Mouse (Mus musculus) embryonic facial prominence, embryonic 13.5 days (tissue): ENCODE data around the gene Hexa. TPM values are rescaled to one million over a fixed set of nuclear protein-coding genes. Genes with fewer than 3 reads are reported as not detected.

Source experiments
- ATAC-seq: fragments of 200-750 bp; cut with Nextera tagmentation; 2 replicates; pipeline ENCODE4 v1.8.0; 2017; ENCODE audit warnings: low read depth; ENCODE audit not compliant: insufficient number of reproducible peaks, insufficient read depth, low FRiP score, low TSS enrichment
- H3K27ac ChIP-seq: fragments of 300-500 bp; sonication (generic); 2 replicates; pipeline ENCODE4 v1.5.1; 2015; ENCODE audit warnings: moderate library complexity, mild to moderate bottlenecking, inconsistent platforms
- H3K27me3 ChIP-seq: fragments of 300-500 bp; sonication (generic); 2 replicates; pipeline ENCODE4 v1.6.1; 2015; ENCODE audit warnings: mild to moderate bottlenecking, inconsistent platforms
- H3K36me3 ChIP-seq: fragments of 300-500 bp; sonication (generic); 2 replicates; pipeline ENCODE4 v1.6.1; 2015; ENCODE audit warnings: mild to moderate bottlenecking, inconsistent platforms
- H3K4me1 ChIP-seq: fragments of 300-500 bp; sonication (generic); 2 replicates; pipeline ENCODE4 v1.6.1; 2015; ENCODE audit warnings: inconsistent platforms
- H3K4me2 ChIP-seq: fragments of 300-500 bp; sonication (generic); 2 replicates; pipeline ENCODE4 v1.6.1; 2015; ENCODE audit warnings: moderate library complexity, mild to moderate bottlenecking, inconsistent platforms
- H3K4me3 ChIP-seq: fragments of 300-500 bp; sonication (generic); 2 replicates; pipeline ENCODE4 v1.5.1; 2015; ENCODE audit warnings: mild to moderate bottlenecking, inconsistent platforms
- H3K9ac ChIP-seq: fragments of 300-500 bp; sonication (generic); 2 replicates; pipeline ENCODE4 v1.6.1; 2015; ENCODE audit warnings: mild to moderate bottlenecking, inconsistent platforms
- H3K9me3 ChIP-seq: fragments of 300-500 bp; sonication (generic); 2 replicates; pipeline ENCODE4 v1.6.1; 2016; ENCODE audit warnings: inconsistent platforms
- WGBS: fragments of 180-500 bp; shearing (Covaris S2); methylation state at CpG from one replicate; pipeline ENCODE4 v1.1.7; 2015; ENCODE audit warnings: mixed read lengths; 5-methylcytosine and 5-hydroxymethylcytosine counted together
- polyA plus RNA-seq: library from polyadenylated mRNA; unstranded; fragments of >200 nt; fragmentation: Nextera tagmentation; extraction: Ambion mirVana; gene quantifications from 2 replicates; pipeline ENCODE4 v1.2.1, GENCODE M21; 2015

Hexa gene
- polyA plus RNA-seq, 1 experiment from 2014 or later = 65.4 TPM

DNA sequence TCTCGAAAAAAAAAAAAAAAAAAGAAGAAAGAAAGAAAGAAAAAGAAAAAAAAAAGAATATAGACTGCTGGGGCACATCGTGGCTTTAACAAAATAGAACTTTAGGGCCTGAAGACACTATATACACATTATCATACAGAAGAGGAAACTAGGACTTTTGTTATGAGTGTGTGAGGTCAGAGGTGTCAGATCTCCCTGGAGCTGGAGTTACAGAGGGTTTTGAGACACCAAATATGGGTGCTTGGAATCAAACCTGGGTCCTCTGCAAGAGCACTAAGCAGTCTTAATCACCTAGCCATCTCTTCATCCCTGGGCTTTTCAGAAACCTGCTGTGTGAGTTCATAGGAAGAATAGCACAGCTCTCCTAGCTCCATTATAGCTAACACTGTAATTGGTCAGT is 5.9 kb upstream of the Hexa start:
- no peak for ATAC-seq
- no peak overlapping the region for H3K4me2 ChIP-seq
- no peaks in the 10 kb centered on the region for H3K4me1 ChIP-seq
- H3K27me3 ChIP-seq = no peaks in the 10 kb centered on the region
- no peak overlapping the region for H3K27ac ChIP-seq
- H3K36me3 ChIP-seq = no peaks in the 10 kb centered on the region
- H3K4me3 ChIP-seq = no peak overlapping the region
- no peaks in the 10 kb centered on the region for H3K9me3 ChIP-seq
- no peak overlapping the region for H3K9ac ChIP-seq
- 78% methylated on average over 2 of the region's 2 CpGs for WGBS

DNA sequence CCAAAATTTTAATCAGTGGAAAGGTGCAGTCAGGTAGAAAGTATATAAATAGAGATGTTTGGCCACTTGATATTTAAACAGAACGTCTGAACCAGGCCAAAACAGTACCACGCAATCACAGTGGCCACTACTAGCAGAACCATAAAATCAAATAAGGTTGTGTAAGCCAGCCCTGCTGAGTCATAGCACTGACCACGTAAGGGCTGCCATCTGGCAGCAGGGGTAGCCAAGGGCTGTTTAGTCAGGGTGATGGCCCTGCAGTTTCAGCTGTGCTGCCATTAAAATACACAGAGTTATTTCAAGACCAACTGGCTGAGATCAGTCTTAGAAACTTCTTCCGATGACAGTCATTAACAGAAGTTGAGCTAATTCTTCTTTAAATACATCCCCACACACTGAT is 5.5 kb upstream of the Hexa start:
- no peak overlapping the region for H3K27ac ChIP-seq
- H3K9me3 ChIP-seq = no peaks in the 10 kb centered on the region
- no peak overlapping the region for H3K4me2 ChIP-seq
- no peak for ATAC-seq
- H3K4me3 ChIP-seq = no peak overlapping the region
- no peaks in the 10 kb centered on the region; the same call in 1 of the 2 replicates for H3K4me1 ChIP-seq
- no peaks in the 10 kb centered on the region for H3K27me3 ChIP-seq
- 75% methylated on average over 4 of the region's 4 CpGs for WGBS
- no peaks in the 10 kb centered on the region for H3K36me3 ChIP-seq
- H3K9ac ChIP-seq = no peak overlapping the region

DNA sequence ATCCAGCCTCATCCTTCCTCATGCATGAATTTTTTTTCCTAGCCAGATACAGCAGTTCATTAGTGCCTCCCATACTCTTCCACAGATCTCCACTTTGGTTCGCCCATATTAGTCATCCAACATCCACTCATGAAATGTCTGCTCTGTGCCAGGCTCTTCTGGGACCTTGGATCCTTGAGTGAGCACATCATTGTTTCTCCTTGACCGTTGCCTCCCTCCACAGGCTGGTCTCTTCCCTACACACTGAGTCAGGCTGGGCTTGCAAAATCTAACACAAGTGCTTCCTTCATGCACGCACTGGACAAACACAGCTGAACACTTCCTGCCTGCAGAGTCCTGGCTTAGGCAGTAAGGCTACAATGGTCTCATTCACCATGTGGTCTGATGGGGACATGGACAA is 1.7 kb upstream of the Hexa start:
- Histone ChIP-seq H3K27me3 (no peaks in the 10 kb centered on the region), H3K4me2 (no peak overlapping the region), H3K36me3 (no peaks in the 10 kb centered on the region), H3K9me3 (no peaks in the 10 kb centered on the region), H3K4me1 (peaks cover 8% of the 10 kb centered on the region), H3K4me3 (no peak overlapping the region), H3K27ac (no peak overlapping the region), H3K9ac (no peak overlapping the region)
- ATAC-seq = no peak
- 75% methylated on average over 3 of the region's 3 CpGs for WGBS

DNA sequence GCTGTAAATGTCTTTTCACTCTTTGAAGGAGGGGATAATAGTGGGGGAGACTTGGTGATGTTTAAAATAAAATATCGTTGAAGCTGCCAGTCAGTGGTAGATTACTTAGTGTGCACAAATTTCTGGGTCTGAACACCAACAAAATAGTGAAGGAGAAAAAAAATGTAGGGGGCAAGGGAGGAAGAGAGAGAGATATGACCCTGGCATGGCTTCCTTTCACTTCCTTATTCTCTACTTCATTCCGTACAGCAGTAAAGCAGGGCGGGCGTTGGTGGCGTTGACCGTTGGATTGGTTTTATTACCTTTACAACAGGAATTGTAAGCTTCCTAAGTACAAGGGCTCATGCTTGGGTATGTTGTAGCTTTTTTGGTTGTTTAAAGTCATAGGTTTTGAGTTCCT is 2.3 kb downstream of the Hexa start:
- H3K9ac ChIP-seq = no peak overlapping the region
- H3K4me3 ChIP-seq = no peak overlapping the region
- no peaks in the 10 kb centered on the region for H3K27me3 ChIP-seq
- no peak overlapping the region for H3K27ac ChIP-seq
- no peak for ATAC-seq
- H3K4me1 ChIP-seq = peaks cover 8% of the 10 kb centered on the region
- 92% methylated on average over 6 of the region's 6 CpGs for WGBS
- H3K36me3 ChIP-seq = no peaks in the 10 kb centered on the region
- H3K9me3 ChIP-seq = no peaks in the 10 kb centered on the region
- no peak overlapping the region for H3K4me2 ChIP-seq

DNA sequence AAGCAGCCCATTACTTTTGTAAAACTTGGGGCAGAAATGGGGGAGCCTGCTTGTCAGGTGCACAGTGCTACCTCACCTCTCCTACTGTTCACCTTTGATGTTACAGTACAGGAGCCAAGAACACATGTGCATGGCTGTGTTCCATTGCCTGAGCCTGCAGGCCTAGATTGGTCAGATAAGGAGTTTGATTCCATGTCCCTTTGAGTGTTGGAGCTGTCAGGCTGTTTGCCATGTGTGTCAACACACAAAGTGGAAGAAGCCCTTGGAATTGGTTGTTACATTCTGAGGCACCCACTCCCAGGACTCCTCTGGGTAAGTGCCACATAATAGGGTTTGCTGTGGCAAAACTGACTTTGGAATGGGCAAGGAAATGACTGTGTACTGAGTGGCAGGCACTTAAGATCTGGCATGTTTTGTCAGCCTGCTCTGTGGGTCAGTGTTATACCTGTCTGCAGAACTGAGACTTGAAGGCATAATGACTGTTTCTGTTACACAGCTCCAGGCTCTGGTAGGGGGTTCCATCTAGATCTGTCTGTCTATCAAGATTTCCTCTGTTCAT is 3.5 kb downstream of the Hexa start:
- no peaks in the 10 kb centered on the region for H3K9me3 ChIP-seq
- no peak overlapping the region for H3K9ac ChIP-seq
- no peak overlapping the region for H3K4me2 ChIP-seq
- H3K36me3 ChIP-seq = no peaks in the 10 kb centered on the region
- H3K4me3 ChIP-seq = no peak overlapping the region
- no peak overlapping the region for H3K27ac ChIP-seq
- no peak for ATAC-seq
- no peaks in the 10 kb centered on the region for H3K27me3 ChIP-seq
- H3K4me1 ChIP-seq = peaks cover 8% of the 10 kb centered on the region

DNA sequence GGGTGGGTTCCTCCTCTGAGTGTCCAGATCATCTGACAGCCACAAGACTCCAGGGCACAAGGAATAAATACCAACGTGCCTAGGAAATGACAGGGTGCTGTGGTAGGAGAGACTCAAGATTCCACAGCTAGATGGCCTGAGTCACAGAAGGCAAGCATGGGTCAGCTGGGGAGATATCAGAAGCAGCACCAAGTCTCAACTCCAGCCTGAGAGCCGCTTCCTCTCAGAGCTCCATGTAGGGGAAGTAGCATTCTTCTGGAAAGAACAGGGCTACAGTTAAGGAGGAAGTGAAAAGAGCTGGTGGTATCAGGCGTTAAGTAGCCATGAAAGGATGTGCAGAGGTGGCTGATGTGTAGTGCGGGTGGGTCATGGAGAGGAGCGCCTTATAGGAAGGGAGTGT is 5.4 kb downstream of the Hexa start:
- no peak for ATAC-seq
- H3K9me3 ChIP-seq = no peaks in the 10 kb centered on the region
- no peak overlapping the region for H3K27ac ChIP-seq
- H3K4me1 ChIP-seq = peaks cover 8% of the 10 kb centered on the region
- 78% methylated on average over 5 of the region's 5 CpGs for WGBS
- no peaks in the 10 kb centered on the region for H3K36me3 ChIP-seq
- no peak overlapping the region for H3K4me2 ChIP-seq
- no peak overlapping the region for H3K9ac ChIP-seq
- no peaks in the 10 kb centered on the region for H3K27me3 ChIP-seq
- H3K4me3 ChIP-seq = no peak overlapping the region

DNA sequence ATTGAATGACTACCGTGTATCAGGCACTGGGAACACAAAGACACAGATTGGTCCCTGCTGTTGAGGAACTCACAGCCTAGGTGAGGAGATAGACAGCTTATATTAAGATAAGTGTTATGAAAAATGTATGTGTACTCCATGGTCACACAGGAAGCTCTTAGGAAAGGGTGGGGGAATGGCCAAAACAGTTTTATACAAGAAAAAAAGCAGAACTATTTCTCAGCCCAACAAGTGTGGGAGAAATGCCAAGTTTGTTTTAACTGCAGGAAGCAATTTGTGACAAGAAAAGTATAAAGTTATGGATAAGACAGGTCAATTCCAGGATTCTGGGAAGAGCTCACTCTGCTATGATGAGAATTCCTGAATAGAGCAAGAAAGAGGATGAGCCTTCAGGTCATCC is 8.5 kb downstream of the Hexa start:
- H3K9me3 ChIP-seq = no peaks in the 10 kb centered on the region
- no peak overlapping the region for H3K9ac ChIP-seq
- ATAC-seq = no peak
- H3K36me3 ChIP-seq = no peaks in the 10 kb centered on the region
- 91% methylated on average over 1 of the region's 1 CpGs for WGBS
- H3K27me3 ChIP-seq = no peaks in the 10 kb centered on the region
- no peaks in the 10 kb centered on the region for H3K4me1 ChIP-seq
- H3K27ac ChIP-seq = no peak overlapping the region
- H3K4me3 ChIP-seq = no peak overlapping the region
- H3K4me2 ChIP-seq = no peak overlapping the region

DNA sequence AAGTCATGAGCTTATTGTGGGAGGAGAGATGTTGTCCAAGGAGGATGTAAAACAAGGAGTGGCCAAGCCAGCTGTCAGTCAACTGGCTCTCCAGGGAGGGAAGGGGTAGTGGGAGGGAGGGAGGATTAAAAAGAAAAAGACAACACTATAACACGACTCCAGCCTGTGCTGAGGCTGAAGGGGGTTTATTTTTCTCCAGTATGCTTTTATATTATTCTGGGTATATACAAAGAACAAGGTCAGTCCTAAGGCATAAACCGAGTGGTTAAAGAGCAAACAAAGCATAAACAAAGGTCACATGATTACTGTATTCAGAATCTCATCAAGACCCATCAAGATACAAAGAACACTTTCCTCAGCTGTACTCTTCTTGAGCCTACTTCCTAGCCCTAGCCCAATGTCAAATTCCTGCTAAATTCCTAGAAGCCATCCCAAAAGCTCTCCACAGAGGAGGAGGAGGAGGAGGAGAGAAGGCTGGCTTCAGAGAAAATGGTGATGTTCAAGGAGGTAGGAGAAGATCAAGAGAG is 9.7 kb downstream of the Hexa start:
- H3K4me2 ChIP-seq = no peak overlapping the region
- H3K4me3 ChIP-seq = no peak overlapping the region
- H3K27me3 ChIP-seq = no peaks in the 10 kb centered on the region
- H3K4me1 ChIP-seq = no peaks in the 10 kb centered on the region
- H3K9me3 ChIP-seq = no peaks in the 10 kb centered on the region
- no peak overlapping the region for H3K27ac ChIP-seq
- no peak for ATAC-seq
- peaks cover 4% of the 10 kb centered on the region; the same call in 1 of the 2 replicates for H3K36me3 ChIP-seq
- H3K9ac ChIP-seq = no peak overlapping the region
- WGBS = 57% methylated on average over 2 of the region's 2 CpGs

DNA sequence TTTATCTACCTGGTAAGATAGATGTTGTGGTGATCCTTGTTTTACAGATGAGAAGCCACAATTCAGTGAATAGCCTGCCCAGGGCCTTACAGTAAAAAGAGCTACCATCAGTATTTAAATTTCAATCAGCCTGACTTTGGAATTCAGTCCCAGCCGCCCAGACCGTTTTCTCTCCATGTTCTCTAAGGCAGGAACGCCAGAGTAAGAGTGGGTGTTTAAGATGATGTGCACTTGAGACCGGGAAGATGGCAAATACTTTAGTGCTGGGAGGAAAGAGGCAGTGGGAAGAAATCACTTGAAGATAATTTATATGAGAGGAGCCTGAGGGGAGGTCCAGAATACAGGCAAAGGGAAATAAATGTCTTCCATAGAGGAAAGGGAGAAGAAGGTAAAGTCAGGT is 10.7 kb downstream of the Hexa start:
- Histone ChIP-seq H3K4me2 (no peak overlapping the region), H3K9me3 (no peaks in the 10 kb centered on the region), H3K27me3 (no peaks in the 10 kb centered on the region), H3K4me3 (no peak overlapping the region), H3K4me1 (no peaks in the 10 kb centered on the region), H3K27ac (no peak overlapping the region), H3K36me3 (peaks cover 14% of the 10 kb centered on the region), H3K9ac (no peak overlapping the region)
- ATAC-seq = no peak
- 90% methylated on average over 4 of the region's 4 CpGs for WGBS

DNA sequence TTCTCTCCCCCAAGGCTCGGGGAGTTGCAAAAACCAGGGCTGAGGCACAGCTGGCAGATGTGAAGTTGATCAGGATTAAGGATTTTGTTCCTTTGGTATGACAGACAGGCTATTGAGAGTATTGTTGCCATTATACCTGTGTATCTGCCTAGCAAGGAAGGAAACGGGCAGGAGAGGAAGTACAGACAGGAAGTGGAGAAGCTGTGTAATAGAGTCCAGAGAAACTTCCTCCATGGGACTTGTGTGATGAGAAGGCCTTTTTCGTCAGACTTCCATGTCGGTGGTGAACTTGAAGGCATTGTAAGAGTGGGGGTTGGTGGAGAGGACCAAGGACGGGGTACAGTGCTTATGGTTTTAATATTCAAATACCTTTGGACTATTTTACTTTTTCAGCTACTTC is 11.7 kb downstream of the Hexa start:
- no peak overlapping the region for H3K4me2 ChIP-seq
- peaks cover 21% of the 10 kb centered on the region for H3K36me3 ChIP-seq
- WGBS = 76% methylated on average over 5 of the region's 5 CpGs
- H3K4me1 ChIP-seq = no peaks in the 10 kb centered on the region
- no peak overlapping the region for H3K27ac ChIP-seq
- H3K27me3 ChIP-seq = no peaks in the 10 kb centered on the region
- ATAC-seq = no peak
- no peak overlapping the region for H3K4me3 ChIP-seq
- no peaks in the 10 kb centered on the region for H3K9me3 ChIP-seq
- no peak overlapping the region for H3K9ac ChIP-seq

DNA sequence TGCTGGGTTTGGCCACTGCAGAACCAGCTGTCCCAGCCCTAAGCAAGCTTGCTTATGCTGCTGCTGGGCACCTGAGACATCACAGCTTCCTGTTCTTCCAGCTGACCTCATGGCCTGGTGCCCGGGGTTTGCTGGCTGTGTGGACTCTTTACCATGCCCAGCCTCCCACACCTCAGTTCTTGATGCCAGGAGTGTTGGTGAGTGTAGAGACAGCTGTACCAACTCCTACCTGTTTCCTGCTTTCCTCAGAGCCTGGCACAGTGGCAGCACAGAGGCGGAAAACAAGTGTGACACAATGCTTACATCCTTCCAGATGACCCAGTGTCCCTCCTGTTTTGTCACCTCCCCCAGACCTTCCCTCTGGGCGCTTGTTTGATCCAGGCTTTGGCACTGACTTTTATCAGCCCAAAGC is 12.3 kb downstream of the Hexa start:
- no peak overlapping the region for H3K4me3 ChIP-seq
- 73% methylated on average over 3 of the region's 3 CpGs for WGBS
- H3K36me3 ChIP-seq = peaks cover 25% of the 10 kb centered on the region
- no peaks in the 10 kb centered on the region for H3K27me3 ChIP-seq
- H3K4me2 ChIP-seq = no peak overlapping the region
- H3K27ac ChIP-seq = no peak overlapping the region
- H3K4me1 ChIP-seq = no peaks in the 10 kb centered on the region
- ATAC-seq = no peak
- no peak overlapping the region for H3K9ac ChIP-seq
- H3K9me3 ChIP-seq = no peaks in the 10 kb centered on the region

DNA sequence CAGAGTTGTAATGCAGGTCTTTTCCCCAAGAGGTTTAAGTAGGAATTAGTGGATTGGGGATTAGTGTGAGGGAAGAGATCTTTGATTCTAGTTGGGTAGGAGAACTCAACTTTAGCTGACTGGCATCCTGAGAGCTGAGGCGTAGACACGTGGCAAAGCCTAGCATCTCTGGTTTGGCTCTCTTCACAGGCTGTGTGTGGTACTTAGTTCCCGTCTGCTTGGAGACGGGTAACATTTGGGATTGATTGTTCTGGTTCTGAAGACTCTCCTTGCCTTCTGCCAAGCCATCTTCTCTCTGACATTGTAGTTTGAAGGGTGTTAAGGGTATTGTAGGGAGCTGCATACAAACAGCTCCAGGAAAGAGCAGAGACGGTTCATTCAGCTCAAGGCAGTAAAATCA is 13.3 kb downstream of the Hexa start:
- ATAC-seq = no peak
- H3K27me3 ChIP-seq = no peaks in the 10 kb centered on the region
- WGBS = 74% methylated on average over 5 of the region's 5 CpGs

DNA sequence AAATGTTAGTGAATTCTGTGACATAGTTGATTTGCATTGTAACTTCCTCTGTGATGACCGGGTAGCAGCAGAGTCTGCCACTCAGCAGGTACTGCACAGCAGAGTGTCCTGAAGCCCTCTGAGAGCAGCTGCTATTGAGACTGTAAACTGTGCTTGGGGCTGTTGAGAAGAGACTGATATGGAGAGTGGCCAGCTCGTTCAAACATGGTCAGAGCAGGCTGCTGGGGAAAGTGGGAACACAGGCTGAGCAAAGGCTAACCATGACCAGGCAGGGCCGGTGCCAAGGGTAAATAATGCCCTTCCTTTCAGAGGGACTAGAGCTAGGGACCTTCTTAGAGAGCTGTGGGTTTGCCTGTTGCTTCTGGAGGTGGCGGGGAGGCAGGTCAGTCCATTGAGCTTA is 14.4 kb downstream of the Hexa start:
- Histone ChIP-seq H3K27ac (no peak overlapping the region), H3K9ac (no peak overlapping the region), H3K27me3 (no peaks in the 10 kb centered on the region), H3K4me1 (no peaks in the 10 kb centered on the region), H3K4me2 (no peak overlapping the region), H3K4me3 (no peak overlapping the region), H3K9me3 (no peaks in the 10 kb centered on the region), H3K36me3 (peaks cover 45% of the 10 kb centered on the region)
- 84% methylated on average over 4 of the region's 4 CpGs for WGBS
- no peak for ATAC-seq

More for the DNA sequence above, 13.3 kb downstream of the Hexa start:
- Histone ChIP-seq H3K36me3 (peaks cover 35% of the 10 kb centered on the region), H3K4me1 (no peaks in the 10 kb centered on the region), H3K9me3 (no peaks in the 10 kb centered on the region), H3K4me3 (no peak overlapping the region), H3K9ac (no peak overlapping the region), H3K4me2 (no peak overlapping the region), H3K27ac (no peak overlapping the region)
